Mouse (Mus musculus) monocyte, adult 2 months (primary cell): Measurements from ENCODE around the gene Ppm1h.

ENCODE experiments used
- DNase-seq, 2 experiments: peaks; one replicate each; pipeline ENCODE4 v3.0.0; 2022; ENCODE audit warnings: low spot score in 2 of 2, low read depth in 1 of 2

Gene Ppm1h

DNA sequence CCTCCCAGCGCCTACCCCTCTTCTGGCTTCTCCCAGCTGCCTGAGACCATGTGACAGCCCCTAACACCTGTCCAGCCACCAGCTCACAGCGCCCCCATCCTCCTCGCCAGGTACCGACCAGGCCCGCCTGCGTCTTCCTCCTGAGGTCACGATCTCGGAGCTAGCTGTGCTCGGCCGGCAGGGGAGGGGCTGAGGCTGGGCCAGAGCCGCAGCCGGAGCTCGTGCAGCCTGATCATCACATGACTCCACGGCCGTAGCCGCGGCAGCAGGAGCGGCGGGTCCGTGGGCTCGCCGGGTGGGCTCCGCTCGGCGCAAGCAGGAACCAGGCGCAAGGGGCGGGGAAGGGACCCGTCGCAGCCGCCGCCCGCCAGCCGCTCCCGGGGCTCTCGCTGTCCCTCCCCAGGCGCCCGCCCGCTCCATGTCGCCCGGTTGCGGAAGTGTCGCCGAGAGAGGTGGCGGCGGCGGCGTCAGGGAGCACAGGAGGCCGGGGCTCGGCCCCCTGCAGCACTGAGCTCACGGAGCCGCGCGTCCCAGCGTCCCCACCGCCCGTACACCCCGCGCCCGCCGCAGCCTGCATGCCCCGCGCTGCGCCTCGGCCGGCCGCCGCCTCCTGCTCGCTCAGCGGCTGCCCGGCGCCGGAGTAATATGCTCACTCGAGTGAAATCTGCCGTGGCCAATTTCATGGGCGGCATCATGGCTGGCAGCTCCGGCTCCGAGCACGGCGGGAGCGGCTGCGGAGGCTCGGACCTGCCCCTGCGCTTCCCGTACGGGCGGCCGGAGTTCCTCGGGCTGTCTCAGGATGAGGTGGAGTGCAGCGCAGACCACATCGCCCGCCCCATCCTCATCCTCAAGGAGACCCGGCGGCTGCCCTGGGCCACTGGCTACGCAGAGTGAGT is at the start of gene Ppm1h:
Ppm1h (plus strand) TSS at position 222 of the 896 bp plus-strand sequence.
- peak; percentile 29 to 60 for DNase-seq

DNA sequence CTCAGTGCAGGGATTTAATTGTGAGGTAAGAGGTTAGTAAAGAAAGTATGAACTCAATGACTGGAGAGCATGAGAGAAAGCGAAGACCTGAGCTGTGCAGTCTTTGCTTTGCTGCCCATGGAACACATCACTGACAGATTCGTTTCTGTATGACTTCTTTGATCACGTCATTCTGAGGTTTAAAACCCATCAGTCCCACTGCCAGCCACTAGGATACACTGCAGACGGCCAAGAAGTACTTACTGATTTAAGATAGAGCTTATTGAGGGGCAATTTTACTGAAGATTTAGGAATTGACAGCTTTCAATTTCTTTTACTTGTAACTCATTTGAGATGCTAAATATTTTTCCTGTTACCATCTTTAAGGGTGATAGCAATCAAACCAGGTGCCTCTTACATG is 49.6 kb upstream of the Ppm1h start:
- no peak for DNase-seq

DNA sequence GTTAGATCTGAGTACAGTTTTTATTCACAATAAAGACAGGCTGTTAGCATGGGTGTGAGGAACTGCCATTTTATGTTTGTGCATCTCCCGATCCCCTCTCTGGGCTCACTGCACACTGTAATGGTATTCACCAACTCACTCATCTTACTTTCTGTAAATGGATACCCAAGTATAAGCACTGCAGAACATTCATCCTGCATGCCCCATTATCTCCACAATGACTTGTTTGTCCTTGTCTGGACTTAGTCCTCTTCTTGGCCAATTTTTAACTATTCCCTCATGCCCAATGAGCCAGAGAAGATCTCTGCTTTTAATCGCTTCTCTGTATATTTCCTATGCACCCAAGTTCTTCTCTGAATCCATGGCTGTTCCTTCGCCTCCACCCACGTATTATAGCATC is 38.7 kb upstream of the Ppm1h start:
- no peak for DNase-seq

DNA sequence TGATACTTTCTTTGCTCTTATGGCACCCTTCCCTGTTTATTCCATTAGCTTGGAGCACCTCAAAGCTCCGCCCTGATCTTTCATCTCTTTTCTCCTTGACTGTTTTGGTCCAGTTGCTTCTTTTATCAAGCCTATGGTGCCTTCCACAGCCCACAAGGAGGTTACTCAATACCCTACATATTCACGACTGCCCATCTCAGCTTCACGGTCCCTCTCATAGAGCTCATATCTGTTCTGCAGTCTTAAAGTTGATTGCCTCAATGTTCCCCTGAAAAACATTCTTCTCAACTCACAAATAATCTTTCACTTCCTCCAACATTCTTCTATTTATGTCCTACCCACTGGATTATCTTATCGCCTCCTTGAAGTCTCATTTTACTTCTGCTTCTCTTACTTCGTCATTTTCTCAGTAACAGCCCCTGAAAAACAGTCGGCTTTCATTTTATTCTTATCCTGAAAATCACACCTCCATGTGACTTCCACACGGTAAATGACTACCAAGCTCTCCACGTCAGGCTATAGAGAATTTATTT is 37.2 kb upstream of the Ppm1h start:
- DNase-seq, result no peak

DNA sequence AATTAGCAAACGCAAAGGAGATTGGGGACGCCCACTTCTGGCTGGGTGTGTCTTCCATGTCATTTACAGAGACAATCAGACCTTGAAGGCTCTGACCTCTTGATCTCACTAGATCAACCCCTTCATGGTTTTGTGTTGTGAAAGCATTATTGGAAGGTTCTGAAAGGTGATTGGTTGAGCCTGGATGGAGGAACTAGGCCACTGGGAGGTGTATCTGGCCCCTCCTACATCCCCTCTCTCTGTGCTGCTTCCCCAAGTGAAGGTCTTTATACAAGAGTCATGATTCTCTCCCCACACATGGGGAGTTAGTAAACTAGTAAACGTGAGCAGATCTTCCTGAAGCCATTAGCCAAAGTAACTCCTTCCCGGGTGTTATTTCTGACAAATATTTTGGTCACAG is 36.4 kb upstream of the Ppm1h start:
- no peak for DNase-seq

DNA sequence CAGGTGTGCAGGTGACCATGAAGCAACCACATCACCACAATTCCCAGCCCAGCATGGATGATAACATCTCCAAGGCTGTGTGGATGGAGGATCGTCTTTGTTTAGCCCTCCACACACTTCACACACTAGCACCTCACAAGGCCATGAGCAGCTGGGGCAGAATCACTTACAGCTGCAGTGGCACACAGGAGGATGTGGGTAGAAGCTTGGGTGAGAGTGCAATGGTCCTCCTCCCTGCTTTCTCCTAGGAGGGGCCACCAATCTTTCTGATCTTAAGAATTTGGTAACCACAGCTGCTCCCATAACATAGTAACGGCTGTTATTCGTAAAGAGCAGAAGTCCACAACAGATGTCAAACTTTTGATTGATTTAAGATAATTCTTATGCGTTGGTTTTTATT is 26.6 kb upstream of the Ppm1h start:
- no peak for DNase-seq

DNA sequence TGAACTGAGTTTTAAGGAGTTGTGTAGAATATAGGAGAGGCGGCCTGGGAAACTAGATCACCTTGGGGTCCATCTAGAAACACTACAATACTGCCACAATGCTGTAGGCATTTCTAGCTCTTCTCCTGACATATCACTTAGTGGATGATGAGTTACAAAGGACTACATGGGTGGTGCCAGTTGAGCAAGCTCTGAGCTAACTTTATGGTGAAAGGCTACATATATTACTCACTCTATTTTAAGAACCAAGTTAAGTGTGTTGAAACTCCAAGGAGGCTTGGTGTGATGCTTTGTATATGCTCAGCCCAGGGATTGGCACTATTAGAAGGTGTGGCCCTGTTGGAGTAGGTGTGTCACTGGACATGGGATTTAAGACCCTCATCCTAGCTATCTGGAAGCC is 26.0 kb upstream of the Ppm1h start:
- no peak for DNase-seq

DNA sequence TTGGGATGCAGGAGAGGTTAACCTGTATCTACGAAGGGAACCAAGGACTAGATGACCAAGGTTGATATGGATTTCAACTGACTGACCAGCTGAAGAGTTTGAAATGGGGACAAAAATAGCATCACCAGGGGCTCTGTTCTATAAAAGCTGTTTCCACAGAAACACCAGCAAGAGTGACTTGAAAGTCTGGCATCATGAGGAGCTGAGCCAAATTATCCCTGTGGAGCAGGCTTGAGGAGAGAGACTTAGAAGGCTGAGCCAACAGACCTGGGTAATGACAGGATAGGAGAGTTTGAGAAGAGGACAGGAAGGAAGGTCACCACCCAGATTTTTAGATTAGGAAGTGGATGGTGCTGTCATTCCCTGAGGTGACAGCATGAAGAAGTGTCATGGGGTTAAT is 12.9 kb upstream of the Ppm1h start:
- DNase-seq, result no peak

DNA sequence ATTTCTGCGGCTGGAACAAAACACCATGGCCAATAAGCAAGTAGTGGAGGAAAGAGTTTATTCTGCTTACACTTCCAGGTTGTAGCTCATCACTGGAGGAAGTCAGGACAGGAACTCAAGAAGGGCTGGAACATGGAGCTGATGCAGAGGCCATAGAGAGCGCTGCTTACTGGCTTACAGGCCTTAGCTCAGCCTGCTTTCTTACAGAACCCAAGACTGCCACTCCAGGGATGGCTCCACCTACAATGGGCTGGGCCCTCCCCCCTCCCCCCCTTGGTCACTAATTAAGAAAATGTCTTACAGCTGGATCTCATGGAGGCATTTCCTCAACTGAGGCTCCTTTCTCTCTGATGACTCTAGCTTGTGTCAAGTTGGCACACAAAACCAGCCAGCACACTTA is 7.3 kb upstream of the Ppm1h start:
- no peak for DNase-seq

DNA sequence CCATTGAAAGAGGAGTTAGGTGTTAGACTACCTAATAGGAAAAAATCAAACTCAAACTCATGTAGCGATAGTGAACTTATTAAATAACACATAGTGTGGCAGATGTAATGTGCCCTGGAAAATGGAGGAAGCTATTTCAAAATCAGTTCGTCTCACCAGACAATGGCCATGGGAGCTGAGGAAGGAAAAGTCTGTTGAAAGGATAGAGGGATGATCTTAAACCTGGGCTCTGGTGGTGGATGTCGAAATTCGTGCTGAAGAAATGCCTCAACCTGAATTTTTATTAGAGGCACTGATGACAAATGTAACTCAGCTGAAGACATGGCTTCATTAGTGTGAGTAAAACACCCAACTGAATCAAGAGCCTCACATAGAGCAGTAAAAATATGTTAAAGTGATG is 6.5 kb upstream of the Ppm1h start:
- no peak for DNase-seq

DNA sequence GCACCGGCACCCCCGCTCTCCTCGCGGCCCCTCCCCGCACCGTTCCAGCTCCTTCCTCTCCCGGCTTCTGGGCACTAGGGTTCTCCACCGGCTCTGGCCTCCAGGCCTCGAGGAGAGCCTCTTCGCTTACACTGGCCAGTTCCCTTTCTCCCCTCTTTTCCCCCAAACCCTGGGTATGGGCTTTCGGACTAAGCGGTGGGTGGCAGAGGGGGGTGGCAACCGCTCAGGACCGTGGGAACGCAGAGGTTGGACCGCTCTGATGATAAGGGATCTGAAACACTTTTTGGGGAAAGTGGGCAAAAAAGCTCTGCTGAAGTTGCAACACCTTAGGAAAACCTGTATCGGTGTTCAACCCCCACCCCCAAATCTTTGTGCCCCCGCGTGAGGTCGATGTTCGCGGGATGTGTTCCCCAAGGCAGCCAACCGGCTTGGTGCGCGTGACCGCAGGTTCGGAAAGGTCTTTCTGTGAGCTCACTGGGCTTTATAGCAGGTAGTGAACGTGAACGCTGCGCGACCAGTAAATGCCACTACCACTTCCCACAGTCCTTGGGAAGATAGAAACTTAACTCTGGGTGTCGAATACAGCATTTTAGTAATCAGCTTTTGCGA is 979 bp downstream of the Ppm1h start:
- peak in 1 of 2 experiments; percentile 45 for DNase-seq

DNA sequence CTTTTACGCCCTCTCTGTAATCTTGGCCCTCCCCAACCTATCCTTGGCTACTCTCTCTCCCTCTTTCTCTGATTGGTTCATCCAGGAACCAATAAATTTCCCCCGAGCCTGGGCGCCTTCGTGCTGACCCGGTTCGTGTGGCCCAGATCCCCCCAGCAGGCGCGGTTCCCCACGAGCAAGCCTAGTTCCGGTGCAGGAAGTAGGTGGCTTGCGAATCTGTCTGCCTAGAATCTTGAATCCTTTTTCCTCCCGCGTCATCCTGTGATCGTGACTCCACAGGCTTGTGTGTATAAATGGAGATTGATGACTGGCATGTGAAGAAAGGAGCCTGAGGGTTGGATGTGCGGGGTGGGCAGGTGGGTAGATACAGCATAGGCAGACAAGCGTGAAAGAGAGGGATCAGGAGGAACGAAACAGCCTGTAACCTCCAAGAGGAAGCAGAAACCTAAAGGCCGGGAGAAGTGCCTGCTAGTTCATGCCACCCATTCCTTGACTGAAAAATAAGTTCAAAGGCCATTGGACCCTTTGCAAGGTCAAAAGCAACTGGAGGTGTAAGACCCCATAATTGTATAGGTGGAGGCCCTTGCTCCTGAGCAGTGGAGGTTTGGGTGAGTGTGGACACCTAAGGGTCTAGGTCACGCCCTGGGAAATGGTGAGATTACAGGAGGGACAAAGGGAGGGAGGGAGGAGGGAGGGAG is 2.0 kb downstream of the Ppm1h start:
- peak in 1 of 2 experiments; percentile 8 for DNase-seq

DNA sequence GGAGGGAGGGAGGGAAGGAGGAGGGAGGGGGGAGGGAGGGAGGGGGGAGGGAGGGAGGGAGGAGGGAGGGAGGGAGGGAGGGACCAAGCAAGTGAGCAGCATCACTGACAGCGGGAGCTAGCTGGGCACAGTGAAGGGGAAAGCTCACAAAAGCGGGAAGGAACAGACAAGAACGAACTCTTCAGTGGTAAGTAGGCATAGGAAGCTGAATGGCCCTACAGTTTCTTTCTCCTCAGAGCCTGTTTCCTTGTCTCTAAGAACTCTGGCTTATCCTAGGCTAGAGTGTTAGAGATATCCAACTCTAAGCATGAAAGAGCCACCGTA is 2.5 kb downstream of the Ppm1h start:
- DNase-seq, result no peak

DNA sequence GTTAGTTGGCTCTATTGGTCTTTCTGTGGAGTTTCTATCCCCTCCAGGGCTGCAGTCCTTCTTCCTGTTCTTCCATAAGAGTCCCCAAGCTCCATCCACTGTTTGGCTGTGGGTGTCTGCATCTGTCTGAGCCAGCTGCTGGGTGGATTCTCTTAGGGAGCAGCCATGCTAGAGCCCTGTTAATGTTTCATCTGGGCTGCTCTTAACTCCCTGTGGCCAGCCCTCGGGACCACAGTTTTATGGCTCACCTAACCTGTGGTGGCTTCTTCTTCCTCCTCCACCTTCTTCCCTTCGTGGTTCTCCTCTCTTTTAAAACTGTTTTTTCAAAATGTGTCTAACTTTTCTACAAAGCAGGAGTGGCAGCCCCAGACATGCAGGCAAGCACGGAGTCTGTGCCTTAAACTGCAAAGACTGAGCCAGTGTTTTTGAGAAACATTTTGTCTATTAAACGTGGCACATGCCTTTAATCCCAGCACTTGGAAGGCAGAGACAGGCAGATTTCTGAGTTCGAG is 5.3 kb downstream of the Ppm1h start:
- no peak for DNase-seq

DNA sequence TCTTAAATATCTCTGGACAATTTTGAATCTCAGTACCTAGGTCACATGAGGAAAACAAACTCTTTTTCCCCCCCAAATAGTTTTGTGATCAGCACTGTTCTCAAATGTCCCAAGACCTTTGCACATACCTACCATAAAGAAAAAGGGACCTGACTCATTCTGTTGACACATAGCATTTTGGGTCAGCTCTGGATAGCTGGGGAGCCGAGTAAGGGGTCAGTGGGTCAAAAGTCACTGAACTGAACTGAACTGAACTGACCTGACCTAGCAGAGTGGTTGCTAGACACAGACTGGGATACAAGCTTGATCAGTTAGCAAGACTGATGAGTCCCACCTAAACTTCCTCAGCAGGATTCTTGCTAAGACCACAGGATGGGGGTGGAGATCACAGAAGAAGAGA is 6.7 kb downstream of the Ppm1h start:
- no peak for DNase-seq

DNA sequence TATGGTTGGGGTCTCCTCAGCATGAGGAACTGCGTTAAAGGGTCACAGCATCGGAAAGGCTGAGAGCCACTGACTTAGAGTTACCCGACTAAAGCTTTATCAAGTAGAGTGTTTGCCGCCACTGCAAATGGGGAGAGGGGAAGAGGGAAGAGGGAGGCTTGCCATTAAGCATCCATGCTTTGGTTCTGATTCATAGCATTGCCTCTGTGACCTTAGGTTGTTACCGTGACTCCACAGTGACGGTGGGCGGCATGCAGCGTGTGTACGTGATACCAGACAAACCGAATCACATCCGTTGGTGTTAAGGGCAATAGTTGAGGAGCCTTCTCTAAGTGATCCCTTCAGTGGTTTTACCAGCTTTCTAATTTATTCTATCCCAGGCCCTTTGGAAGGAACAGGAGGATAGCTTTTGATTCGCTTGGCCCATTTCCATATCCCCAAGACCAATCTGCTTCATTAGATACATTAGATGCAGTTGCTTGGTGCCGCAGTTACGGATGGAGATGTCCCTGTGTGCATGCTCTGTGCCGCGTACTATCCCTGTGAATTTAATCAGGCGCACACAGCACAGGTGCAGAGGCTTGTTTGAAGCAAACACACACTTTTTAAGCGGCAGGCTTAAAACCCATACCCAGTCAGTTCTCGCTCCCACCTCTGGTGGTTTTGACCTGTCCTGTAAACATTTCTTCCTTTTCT is 7.4 kb downstream of the Ppm1h start:
- no peak for DNase-seq

DNA sequence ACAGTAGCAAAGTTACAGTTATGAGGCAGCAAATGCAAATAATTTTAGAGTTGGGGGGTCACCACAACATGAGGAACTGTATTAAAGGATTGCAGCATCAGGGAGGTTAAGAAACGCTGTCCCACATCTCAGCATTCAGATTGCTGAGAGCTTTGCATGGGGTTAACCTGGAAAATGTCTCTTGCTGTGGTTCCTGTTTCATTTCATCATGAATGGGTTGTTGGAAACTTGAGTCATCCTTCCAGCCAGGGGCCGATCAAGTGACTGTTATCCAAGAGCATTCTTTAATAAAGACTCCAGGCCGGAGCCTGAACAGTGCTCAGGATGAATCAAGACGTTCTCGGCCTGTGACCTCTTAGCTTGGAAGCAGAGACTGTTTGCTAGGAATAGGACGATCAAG is 12.1 kb downstream of the Ppm1h start:
- DNase-seq, result no peak

DNA sequence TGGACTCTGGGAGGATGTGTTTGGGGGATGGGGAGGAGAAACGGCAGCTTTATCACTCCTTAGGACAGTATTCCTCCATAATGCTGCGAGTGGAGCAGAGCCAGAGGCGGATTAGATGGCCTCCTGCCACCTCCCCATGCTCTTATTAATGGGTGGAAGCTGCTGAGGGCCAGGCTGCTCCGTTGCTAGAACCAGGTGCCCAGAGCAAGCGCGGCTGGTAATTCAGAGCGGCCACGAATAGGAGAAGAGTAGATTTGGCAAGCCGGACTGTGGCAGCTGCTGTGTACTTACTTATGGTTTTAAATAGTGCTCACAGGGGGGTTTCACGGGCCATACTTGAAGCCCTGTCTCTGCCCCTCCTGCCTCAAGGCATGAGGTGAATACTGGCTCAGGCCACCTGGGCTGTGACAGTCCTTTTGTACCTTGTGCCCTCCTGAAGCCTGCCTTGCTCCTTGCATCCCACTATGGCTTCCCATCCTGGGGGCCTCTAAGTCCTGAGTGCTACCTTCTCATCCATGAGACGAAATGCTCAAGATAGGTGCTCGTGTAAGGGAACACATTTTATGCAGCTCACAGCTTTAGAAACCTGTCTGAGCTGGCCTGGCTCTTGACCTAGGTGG is 14.7 kb downstream of the Ppm1h start:
- no peak for DNase-seq

DNA sequence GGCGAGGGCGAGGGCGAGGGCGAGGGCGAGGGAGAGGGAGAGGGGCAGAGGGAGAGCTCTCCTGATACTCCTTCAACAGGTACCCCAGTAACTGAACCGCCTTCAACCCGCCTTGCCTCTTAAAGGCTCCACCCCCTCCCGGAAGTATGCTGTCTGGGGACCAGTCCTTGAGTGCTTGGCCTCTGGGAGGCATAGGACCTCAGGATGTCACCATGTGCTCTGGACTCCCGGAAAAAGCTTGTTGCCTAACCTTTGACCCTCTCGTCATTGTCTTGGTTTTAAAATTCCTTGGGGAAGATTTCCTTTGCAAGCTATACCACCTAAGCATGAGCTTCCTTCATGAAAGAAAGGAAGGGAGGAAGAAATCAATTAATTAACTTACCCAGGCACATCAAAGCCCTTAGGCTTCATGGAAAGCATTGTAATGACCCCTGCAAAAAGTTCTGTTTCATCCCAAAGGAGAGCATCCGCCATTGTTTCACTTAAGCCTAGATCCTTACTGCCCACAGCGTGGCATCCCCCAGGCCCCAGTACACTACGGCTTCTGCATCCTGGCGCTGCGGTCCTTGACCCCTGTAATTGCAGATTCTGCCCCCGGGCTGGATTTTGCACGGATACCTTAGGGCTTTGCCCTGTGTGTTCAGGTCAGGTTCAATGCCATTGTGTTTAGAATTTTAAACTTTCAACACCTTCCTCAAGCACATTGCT is 15.5 kb downstream of the Ppm1h start:
- DNase-seq, result no peak

DNA sequence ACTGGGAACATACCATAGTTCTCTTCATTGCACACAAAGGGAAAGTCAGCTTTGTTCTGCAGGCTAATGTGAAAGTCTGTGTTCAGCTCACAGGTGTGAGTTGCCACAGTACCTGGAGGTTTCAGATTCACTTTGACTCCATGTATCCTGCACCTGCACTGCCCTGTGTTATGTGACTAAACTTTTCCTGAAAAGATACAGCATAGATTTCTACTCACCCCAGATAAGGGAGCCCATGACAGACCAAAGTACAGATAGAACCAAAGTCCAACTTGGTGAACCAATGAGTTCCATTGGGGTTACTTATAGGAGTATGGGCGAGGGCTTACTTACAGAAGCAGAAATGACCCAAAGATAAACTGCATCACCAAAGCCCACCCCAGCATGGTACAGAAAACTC is 17.8 kb downstream of the Ppm1h start:
- no peak for DNase-seq
